Comparison of ENCODE assay signal across 7 mouse cellular contexts in the genomic region with DNA sequence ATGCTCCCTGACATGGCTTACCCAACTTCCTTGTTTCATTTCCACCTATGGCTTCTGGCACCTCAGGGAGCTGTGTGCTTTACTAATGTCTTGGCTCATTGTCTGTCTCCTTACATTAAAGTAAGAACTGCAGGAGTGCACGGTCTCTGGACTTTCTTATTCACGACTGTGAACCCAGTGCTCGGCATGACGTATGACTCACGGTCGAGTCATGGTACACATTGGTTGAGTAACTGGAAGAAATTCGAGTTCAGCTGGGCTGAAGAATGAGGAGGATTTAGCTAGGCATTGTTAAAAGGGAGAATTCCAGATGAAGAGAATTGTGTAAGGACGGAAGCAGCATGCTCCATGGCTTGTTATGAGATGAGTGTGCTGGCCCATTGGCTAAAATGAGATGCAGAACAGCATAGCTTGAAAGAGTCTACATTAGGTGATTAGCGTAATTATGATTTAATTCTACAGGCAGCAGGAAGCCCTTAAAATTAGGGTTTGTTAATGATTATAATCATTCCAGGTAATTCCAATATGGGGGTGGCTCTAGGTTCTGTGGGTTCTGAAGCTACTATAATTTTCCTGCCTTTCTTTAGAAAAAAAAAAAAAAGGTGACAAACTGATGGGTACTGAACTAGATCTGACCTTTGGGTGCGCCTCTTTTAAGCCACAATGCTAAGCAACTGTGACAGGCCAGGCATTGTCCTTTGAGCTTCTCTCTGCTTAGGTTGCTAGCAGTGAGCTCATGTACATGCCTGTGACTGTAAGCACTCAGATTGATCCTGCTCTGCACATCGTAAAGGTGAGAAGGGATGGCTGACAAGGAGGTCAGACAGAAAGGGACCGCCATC.
DNase-seq lines count a peak whose midpoint lies in the region; ATAC-seq and TF ChIP-seq lines count a peak whose summit lies in the region.

No protein-coding gene starts in this region.

- ATAC-seq in forebrain, embryonic 15.5 days (replicated peaks), result peak; percentile 57

- no peaks in the 10 kb centered on the region for H3K27me3 ChIP-seq in forebrain, embryonic 15.5 days

- no peaks in the 10 kb centered on the region for H3K36me3 ChIP-seq in forebrain, embryonic 15.5 days

- 46% methylated on average over 12 of the region's 12 CpGs for WGBS in forebrain, embryonic 15.5 days

- no peak overlapping the region for H3K9ac ChIP-seq in forebrain, embryonic 15.5 days (replicated peaks)

- no peak for TF ChIP-seq CTCF in left cerebral cortex, adult 2 months (IDR thresholded peaks at IDR 0.05)

- H3K4me1 ChIP-seq in forebrain, embryonic 15.5 days, result peaks cover 21% of the 10 kb centered on the region

- intact Hi-C loops in left cerebral cortex, adult 2 months (cut with DNase I), result no loop called here

- peak overlapping the region; percentile 19; the same call in 1 of the 2 replicates for H3K4me2 ChIP-seq in forebrain, embryonic 15.5 days (replicated peaks)

- no peaks in the 10 kb centered on the region for H3K9me3 ChIP-seq in forebrain, embryonic 15.5 days

- peak overlapping the region; percentile 53 for H3K27ac ChIP-seq in left cerebral cortex, adult 2 months
- H3K27ac ChIP-seq in forebrain, embryonic 15.5 days (replicated peaks), result peak overlapping the region; percentile 74

- DNase-seq in left cerebral cortex, adult 2 months (ENCODE audit: extremely low spot score in 1 of 2, low spot score in 2 of 2), result no peak
- DNase-seq in left cerebral cortex, adult 18-20 months (ENCODE audit: low spot score in 2 of 2), result no peak
- peak; percentile 28 for DNase-seq in R1 (ENCODE audit: low read depth, low spot score)
- peak; percentile 47 for DNase-seq in retina, embryonic 14.5 days (ENCODE audit: low spot score)
- DNase-seq in layer of hippocampus, adult 9-10 months (ENCODE audit: low spot score), result no peak
- no peak for DNase-seq in right cerebral cortex, postnatal 4 days

- no peak overlapping the region for H3K4me3 ChIP-seq in left cerebral cortex, adult 2 months
- H3K4me3 ChIP-seq in forebrain, embryonic 15.5 days, result no peak overlapping the region

Comparison
In these comparisons a context has a peak if more than half of its experiments do, and no peak if none do; other contexts are left out.
1. DNase-seq: peak in R1 (single experiment) and retina, embryonic 14.5 days (single experiment); none in left cerebral cortex, adult 2 months (0 of 2), left cerebral cortex, adult 18-20 months (0 of 2), layer of hippocampus, adult 9-10 months (single experiment) and right cerebral cortex, postnatal 4 days (single experiment).